Mouse (Mus musculus) heart, embryonic 16.5 days (tissue): ENCODE data around the gene Agpat4. TPM values are rescaled to one million over a fixed set of nuclear protein-coding genes. Genes with fewer than 3 reads are reported as not detected.
"Not testable (repeated sequence)": the region's sequence is repeated elsewhere in the genome, so short reads cannot be mapped to it uniquely, and the experiment has no call there.

Experiments used
- ATAC-seq: fragments of 200-750 bp; cut with Nextera tagmentation; replicated peaks from 2 replicates; pipeline ENCODE4 v1.8.0; 2017; ENCODE audit warnings: moderate number of reproducible peaks; ENCODE audit not compliant: insufficient read depth, low FRiP score; ENCODE audit errors: extremely low read depth
- H3K27ac ChIP-seq: fragments of 300-500 bp; sonication (generic); 2 replicates; pipeline ENCODE4 v1.5.1; 2014; ENCODE audit warnings: mild to moderate bottlenecking, low read length, control low read depth, moderate library complexity
- H3K27me3 ChIP-seq: fragments of 300-500 bp; sonication (generic); 2 replicates; pipeline ENCODE4 v1.6.1; 2014; ENCODE audit warnings: low read length, mixed read lengths; ENCODE audit not compliant: control insufficient read depth, insufficient read depth
- H3K36me3 ChIP-seq: fragments of 300-500 bp; sonication (generic); 2 replicates; pipeline ENCODE4 v1.6.1; 2014; ENCODE audit not compliant: control insufficient read depth, insufficient read depth
- H3K4me1 ChIP-seq: fragments of 300-500 bp; sonication (generic); 2 replicates; pipeline ENCODE4 v1.6.1; 2014; ENCODE audit warnings: low read length, mixed read lengths; ENCODE audit not compliant: control insufficient read depth, insufficient read depth
- H3K4me2 ChIP-seq: fragments of 300-500 bp; sonication (generic); 2 replicates; pipeline ENCODE4 v1.6.1; 2014; ENCODE audit warnings: low read depth, mild to moderate bottlenecking, control low read depth, low read length
- H3K4me3 ChIP-seq: fragments of 300-500 bp; sonication (generic); 2 replicates; pipeline ENCODE4 v1.5.1; 2014; ENCODE audit warnings: mild to moderate bottlenecking, control low read depth, low read length
- H3K9ac ChIP-seq: fragments of 300-500 bp; sonication (generic); 2 replicates; pipeline ENCODE4 v1.6.1; 2014; ENCODE audit warnings: low read length, control low read depth
- H3K9me3 ChIP-seq: fragments of 300-500 bp; sonication (generic); replicated peaks from 2 replicates; pipeline ENCODE4 v1.6.1; 2016; ENCODE audit warnings: low read length; ENCODE audit not compliant: control insufficient read depth
- WGBS: fragments of 180-500 bp; shearing (Covaris S2); extraction: QIAGEN DNeasy Blood & Tissue Kit; methylation state at CpG from one replicate; pipeline ENCODE4 v1.1.7; 2014; 5-methylcytosine and 5-hydroxymethylcytosine counted together
- polyA plus RNA-seq: library from polyadenylated mRNA; unstranded; fragments of >200 nt; fragmentation: Nextera tagmentation; extraction: Ambion mirVana; gene quantifications from 2 replicates; pipeline ENCODE4 v1.2.1, GENCODE M21; 2015

Gene Agpat4
- polyA plus RNA-seq, 1 experiment from 2014 or later, result 15.3 TPM

DNA sequence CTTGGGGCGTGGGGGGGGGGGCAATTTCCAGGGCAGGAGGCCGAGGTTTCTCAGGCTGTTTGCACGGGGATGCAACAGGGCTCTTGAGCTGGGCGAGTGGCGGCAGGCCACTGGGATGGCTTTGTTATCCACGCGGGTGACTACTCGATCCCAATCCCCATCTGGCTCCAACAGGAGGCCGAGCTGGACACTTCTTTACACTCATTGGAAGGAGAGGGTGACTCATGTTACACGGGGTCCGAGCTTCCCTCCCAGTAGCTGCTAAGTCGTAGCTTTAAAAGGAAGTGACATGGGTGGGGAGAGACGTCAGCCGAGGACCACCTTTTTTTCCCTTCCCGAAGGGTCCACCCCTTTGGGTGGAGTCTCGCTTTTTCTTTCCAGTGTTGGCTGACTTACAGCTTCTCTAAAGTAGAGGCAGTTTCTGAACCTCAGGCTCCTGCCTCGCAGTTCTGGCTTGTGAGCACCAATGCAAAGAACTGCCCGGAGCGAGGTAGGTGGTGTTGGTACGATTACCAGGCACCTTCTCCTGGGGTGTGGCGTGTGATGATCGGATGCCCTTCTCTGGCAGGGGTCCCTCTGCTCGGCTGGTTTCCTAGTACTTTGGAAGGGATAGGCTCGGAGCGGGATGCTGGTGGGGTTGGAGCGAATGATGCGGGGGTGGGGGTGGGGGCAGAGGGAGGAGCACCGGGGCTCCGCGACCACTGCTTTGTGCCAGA is 580 bp downstream of the Agpat4 start:
- H3K27ac ChIP-seq, result peak overlapping the region; percentile 80

DNA sequence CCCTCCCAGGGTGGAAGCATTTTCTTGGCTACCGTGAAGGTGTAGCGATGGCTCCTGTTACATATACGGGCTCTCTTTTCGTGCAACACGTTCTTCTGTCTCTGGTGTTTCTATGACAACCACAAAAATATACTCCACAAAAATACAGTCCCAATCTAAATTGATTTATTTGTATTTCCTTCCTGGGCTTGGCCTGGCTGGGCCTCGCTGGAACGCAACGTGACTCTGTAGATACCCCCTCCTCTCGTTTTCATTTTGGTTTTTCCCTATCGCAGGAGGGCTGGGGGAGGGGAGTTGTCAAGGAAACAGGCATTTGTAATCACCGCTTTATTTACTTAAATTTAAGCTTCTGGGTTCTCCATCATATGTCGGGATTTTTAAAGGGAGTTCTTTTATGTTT is 1.2 kb downstream of the Agpat4 start:
- peak overlapping the region; percentile 64 for H3K9ac ChIP-seq
- H3K27ac ChIP-seq, result peak overlapping the region; percentile 80
- H3K4me1 ChIP-seq, result peaks cover 16% of the 10 kb centered on the region
- peak overlapping the region; percentile 61 for H3K4me3 ChIP-seq
- no peak for ATAC-seq
- H3K27me3 ChIP-seq, result no peaks in the 10 kb centered on the region
- 1% methylated on average over 12 of the region's 12 CpGs for WGBS
- peak overlapping the region; percentile 98 for H3K4me2 ChIP-seq
- 0 out of 2 replicates have a peak, but pooled peaks cover 3% of the 10 kb centered on the region for H3K36me3 ChIP-seq
- H3K9me3 ChIP-seq, result no peaks in the 10 kb centered on the region

More for the DNA sequence above, 580 bp downstream of the Agpat4 start:
- Histone ChIP-seq H3K27me3 (no peaks in the 10 kb centered on the region), H3K36me3 (no peaks in the 10 kb centered on the region), H3K9ac (peak overlapping the region; percentile 64), H3K4me2 (peak overlapping the region; percentile 98), H3K4me3 (peak overlapping the region; percentile 61), H3K4me1 (peaks cover 16% of the 10 kb centered on the region), H3K9me3 (no peaks in the 10 kb centered on the region)
- under 1% methylated on average over 30 of the region's 30 CpGs for WGBS
- ATAC-seq, result peak; percentile 95

DNA sequence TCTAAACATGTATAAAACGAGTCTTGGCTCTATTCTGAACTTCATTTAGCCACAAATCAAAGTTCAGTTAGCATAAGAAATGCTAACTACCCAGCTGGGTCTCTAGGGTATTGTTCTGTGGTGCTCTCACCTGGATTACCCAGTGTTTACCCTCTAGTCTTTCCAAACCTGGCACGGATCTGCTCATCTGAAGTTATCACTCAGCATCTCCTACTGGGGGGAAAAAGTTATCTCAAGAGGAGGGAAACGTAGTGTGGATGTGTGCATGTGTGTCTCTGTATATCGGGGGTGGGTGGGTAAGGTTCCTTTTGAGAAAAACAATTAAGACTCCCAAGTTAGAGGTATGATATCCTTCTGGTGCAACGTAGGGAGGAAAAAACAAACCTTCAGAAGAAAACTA is 1.8 kb downstream of the Agpat4 start:
- whole genome bisulfite sequencing, result 39% methylated on average over 5 of the region's 5 CpGs
- Histone ChIP-seq H3K9ac (no peak overlapping the region), H3K4me2 (peak overlapping the region; percentile 98), H3K36me3 (peaks cover 7% of the 10 kb centered on the region; the same call in 1 of the 2 replicates), H3K4me3 (peak overlapping the region; percentile 61), H3K27ac (no peak overlapping the region), H3K4me1 (peaks cover 16% of the 10 kb centered on the region), H3K9me3 (no peaks in the 10 kb centered on the region), H3K27me3 (no peaks in the 10 kb centered on the region)
- no peak for ATAC-seq

DNA sequence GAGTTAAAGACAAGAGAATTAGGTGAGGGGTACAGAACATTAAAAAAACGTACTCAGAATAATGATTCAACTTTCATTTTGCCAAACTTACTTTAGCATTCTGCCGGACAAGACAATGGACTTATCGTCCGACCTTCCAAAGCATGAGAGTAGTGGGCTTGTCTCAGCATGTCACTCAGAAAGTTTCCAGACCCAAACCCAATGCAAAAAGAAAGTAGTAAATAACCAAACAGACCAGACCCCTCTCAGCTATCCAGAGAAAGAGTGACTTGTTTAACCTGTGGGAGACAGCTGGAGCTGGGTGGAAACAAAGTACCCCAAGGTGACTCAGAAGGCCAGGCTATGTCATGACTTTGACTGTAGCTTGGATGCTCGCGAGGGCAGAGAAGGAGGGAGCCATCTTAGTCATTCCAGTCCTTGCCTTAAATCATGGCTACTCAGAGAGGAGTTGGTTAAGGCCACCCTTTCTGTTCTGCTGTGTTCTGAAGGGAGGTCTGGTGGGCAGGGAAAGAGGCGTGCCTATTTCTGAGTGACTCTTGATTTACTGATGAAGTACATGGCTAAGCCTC is 2.8 kb downstream of the Agpat4 start:
- Histone ChIP-seq H3K4me2 (no peak overlapping the region), H3K4me3 (no peak overlapping the region), H3K9ac (no peak overlapping the region), H3K9me3 (no peaks in the 10 kb centered on the region), H3K4me1 (peaks cover 16% of the 10 kb centered on the region), H3K36me3 (peaks cover 7% of the 10 kb centered on the region; the same call in 1 of the 2 replicates), H3K27me3 (no peaks in the 10 kb centered on the region), H3K27ac (no peak overlapping the region)
- 85% methylated on average over 7 of the region's 7 CpGs for WGBS
- ATAC-seq, result no peak

DNA sequence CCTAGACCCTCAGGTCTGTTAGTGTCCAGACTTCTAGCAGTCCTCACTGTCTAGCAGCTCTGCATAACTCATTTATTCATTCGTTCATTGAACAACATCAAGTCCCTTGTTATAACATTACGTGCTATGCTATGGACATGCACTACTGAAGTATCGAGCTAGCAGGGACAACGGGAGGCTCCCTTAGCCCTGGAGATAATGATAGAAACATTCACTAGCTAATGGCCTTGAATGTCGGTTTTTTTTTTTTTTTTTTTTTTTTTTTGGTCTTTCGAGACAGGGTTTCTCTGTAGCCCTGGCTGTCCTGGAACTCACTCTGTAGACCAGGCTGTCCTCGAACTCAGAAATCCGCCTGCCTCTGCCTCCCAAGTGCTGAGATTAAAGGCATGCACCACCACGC is 3.8 kb downstream of the Agpat4 start:
- H3K9ac ChIP-seq, H3K36me3 ChIP-seq, H3K27me3 ChIP-seq, H3K4me3 ChIP-seq, H3K27ac ChIP-seq, H3K4me2 ChIP-seq, H3K9me3 ChIP-seq, ATAC-seq: not testable (repeated sequence)
- peaks cover 16% of the 10 kb centered on the region for H3K4me1 ChIP-seq
- WGBS, result 85% methylated on average over 9 of the region's 9 CpGs

DNA sequence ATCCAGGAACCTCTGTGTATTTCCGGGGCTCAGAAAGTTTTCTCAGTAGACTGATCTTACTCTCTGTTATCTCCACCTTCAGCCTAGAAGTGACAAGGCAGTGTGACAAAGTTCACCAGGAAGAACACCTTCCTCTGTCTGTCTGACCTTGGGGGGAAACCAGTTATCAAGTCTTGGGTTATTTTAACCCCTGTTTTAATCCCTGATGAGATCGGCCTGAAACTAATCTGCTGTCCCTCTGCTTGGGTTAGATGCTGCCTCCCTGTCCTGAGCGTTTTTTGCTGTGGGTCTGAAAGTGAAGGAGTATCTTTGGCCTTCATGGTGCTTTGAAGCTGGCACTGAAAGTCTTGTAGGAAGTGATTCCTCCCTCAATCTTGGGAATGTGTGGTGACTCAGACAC is 4.7 kb downstream of the Agpat4 start:
- no peak overlapping the region for H3K4me2 ChIP-seq
- WGBS, result 33% methylated on average over 3 of the region's 3 CpGs
- H3K4me3 ChIP-seq, result no peak overlapping the region

DNA sequence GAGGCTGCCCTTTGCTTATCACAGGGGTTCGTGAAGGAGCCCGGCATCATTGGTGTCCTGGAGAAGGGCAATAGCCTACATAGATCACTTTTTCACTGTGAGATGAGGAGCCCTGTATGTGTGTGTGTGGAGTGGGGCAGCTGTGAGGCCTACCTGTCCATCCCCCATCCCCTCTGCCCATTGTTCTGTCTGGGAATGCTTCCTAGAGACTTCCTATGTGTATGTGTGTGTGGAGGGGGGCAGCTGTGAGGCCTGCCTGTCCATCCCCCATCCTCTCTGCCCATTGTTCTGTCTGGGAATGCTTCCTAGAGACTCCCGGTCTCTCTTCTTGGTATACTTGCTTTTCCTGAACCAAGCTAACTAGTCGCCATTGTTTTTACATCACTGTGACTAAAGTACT is 8.6 kb downstream of the Agpat4 start:
- 75% methylated on average over 4 of the region's 4 CpGs for WGBS
- no peak for ATAC-seq
- no peaks in the 10 kb centered on the region for H3K27me3 ChIP-seq
- H3K4me2 ChIP-seq, result no peak overlapping the region
- H3K4me1 ChIP-seq, result peaks cover 4% of the 10 kb centered on the region; the same call in 1 of the 2 replicates
- H3K4me3 ChIP-seq, result no peak overlapping the region
- H3K27ac ChIP-seq, result no peak overlapping the region
- no peak overlapping the region for H3K9ac ChIP-seq
- no peaks in the 10 kb centered on the region for H3K9me3 ChIP-seq
- H3K36me3 ChIP-seq, result peaks cover 7% of the 10 kb centered on the region; the same call in 1 of the 2 replicates

More for the DNA sequence above, 4.7 kb downstream of the Agpat4 start:
- H3K27me3 ChIP-seq, result no peaks in the 10 kb centered on the region
- no peaks in the 10 kb centered on the region for H3K9me3 ChIP-seq
- H3K4me1 ChIP-seq, result peaks cover 13% of the 10 kb centered on the region; the same call in 1 of the 2 replicates
- no peak overlapping the region for H3K9ac ChIP-seq
- H3K36me3 ChIP-seq, result peaks cover 7% of the 10 kb centered on the region; the same call in 1 of the 2 replicates
- H3K27ac ChIP-seq, result no peak overlapping the region
- ATAC-seq, result no peak

DNA sequence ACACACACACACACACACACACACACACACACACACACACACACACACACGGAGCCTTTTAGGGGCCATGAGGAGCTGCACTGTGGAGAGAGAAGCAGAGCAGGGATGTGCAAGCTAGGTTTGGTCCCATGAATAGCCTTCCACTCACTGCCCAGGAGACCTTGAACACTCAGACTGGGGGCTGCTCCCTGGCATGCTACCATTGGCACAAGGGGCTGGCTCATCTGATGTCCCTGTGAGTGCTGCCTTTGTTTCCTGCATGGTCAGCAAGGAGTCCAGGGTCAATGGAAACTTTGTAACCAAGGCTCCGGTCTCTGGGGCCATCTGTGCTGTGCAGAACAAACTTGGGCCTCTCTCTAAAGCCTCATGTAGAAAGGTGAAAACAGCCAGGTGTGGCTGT is 10.5 kb downstream of the Agpat4 start:
- peaks cover 7% of the 10 kb centered on the region; the same call in 1 of the 2 replicates for H3K36me3 ChIP-seq

DNA sequence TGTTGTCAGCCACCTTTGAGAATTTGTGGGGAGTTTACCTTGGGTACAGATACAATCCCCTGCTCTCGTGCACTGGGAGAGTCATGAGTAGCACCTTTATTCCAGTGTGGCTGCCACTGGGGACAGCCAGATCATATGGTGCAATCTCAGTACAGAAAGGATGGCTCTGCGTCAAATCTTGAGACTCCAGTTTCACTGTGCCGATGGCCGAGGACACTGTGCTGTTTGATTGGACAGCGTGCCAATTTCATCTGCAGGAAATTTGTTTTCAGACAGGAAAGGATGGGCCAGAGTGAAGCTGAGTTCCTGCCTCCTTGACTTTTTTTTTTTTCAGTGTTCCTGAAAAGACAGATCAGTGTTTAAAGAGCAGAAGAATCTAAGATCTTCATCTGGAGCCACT is 12.7 kb downstream of the Agpat4 start:
- 66% methylated on average over 5 of the region's 5 CpGs for WGBS
- Histone ChIP-seq H3K27ac (no peak overlapping the region), H3K9me3 (no peaks in the 10 kb centered on the region), H3K4me3 (no peak overlapping the region), H3K36me3 (no peaks in the 10 kb centered on the region), H3K4me2 (no peak overlapping the region), H3K4me1 (no peaks in the 10 kb centered on the region), H3K9ac (no peak overlapping the region), H3K27me3 (no peaks in the 10 kb centered on the region)
- no peak for ATAC-seq

More for the DNA sequence above, 10.5 kb downstream of the Agpat4 start:
- Histone ChIP-seq H3K4me2 (no peak overlapping the region), H3K9ac (no peak overlapping the region), H3K27me3 (no peaks in the 10 kb centered on the region), H3K4me3 (no peak overlapping the region), H3K9me3 (no peaks in the 10 kb centered on the region), H3K4me1 (no peaks in the 10 kb centered on the region), H3K27ac (no peak overlapping the region)
- WGBS, result 64% methylated on average over 2 of the region's 2 CpGs
- ATAC-seq, result no peak
